Mouse (Mus musculus) CH12.LX (cell line): ENCODE results near the gene Clmp. TPM values are rescaled to one million over a fixed set of nuclear protein-coding genes. Genes with fewer than 3 reads are reported as not detected.

Source experiments
- DNase-seq: peaks from one replicate; pipeline ENCODE4 v3.0.0-alpha.2; 2013; ENCODE audit errors: extremely low read depth
- H3K27ac ChIP-seq: 2 replicates; pipeline ENCODE4 v1.5.1; 2012; ENCODE audit warnings: low read depth, mild to moderate bottlenecking, control low read depth, moderate library complexity; ENCODE audit not compliant: insufficient read depth
- H3K27me3 ChIP-seq: replicated peaks from 2 replicates; pipeline ENCODE3; 2012; ENCODE audit warnings: inconsistent platforms
- H3K36me3 ChIP-seq, 2 experiments: replicated peaks in 1 of 2; 2 replicates each; pipeline versions ENCODE3 to v1.6.1; 2012; ENCODE audit warnings: inconsistent platforms in 1 of 2, low read length in 1 of 2, mild to moderate bottlenecking in 1 of 2, mixed read lengths in 1 of 2, moderate library complexity in 1 of 2; ENCODE audit not compliant: control insufficient read depth in 1 of 2, insufficient read depth in 1 of 2
- H3K4me1 ChIP-seq, 2 experiments: 2 replicates each; pipeline ENCODE4 v1.6.1; 2012; ENCODE audit warnings: inconsistent platforms in 1 of 2, moderate library complexity in 1 of 2; ENCODE audit not compliant: insufficient read depth in 2 of 2, control insufficient read depth in 1 of 2
- H3K4me2 ChIP-seq: 2 replicates; pipeline ENCODE4 v1.6.1; 2012; ENCODE audit warnings: low read depth, mild to moderate bottlenecking, control low read depth; ENCODE audit not compliant: poor library complexity, insufficient read depth, severe bottlenecking
- H3K4me3 ChIP-seq, 3 experiments: fragments of 150-350 bp in 1 of 3; sonication (generic) in 1 of 3; replicated peaks in 1 of 3; 2 replicates each; pipeline versions ENCODE3 to v1.5.1; 2011 to 2012; ENCODE audit warnings: low read depth in 2 of 3, low read length in 2 of 3, mild to moderate bottlenecking in 2 of 3, moderate library complexity in 2 of 3, control low read depth in 1 of 3, improper control_type of control experiment in 1 of 3, inconsistent platforms in 1 of 3, mixed read lengths in 1 of 3; ENCODE audit not compliant: poor library complexity in 1 of 3
- H3K79me2 ChIP-seq: replicated peaks from 2 replicates; pipeline ENCODE4 v1.6.1; 2012; ENCODE audit warnings: mild to moderate bottlenecking, moderate library complexity; ENCODE audit not compliant: control insufficient read depth, poor library complexity, insufficient read depth, severe bottlenecking; ENCODE audit errors: extremely low read depth
- H3K9ac ChIP-seq: 2 replicates; pipeline ENCODE4 v1.6.1; 2012; ENCODE audit warnings: low read depth, mild to moderate bottlenecking, control low read depth, moderate library complexity; ENCODE audit not compliant: insufficient read depth
- H3K9me3 ChIP-seq: replicated peaks from 2 replicates; pipeline ENCODE3; 2012; ENCODE audit warnings: low read length, inconsistent platforms, mixed read lengths
- CHD1 ChIP-seq: IDR thresholded peaks from 2 replicates; pipeline ENCODE4 v1.6.1; 2012; ENCODE audit warnings: low read depth, low read length, improper control_type of control experiment, inconsistent platforms
- CHD2 ChIP-seq: IDR thresholded peaks from 2 replicates; pipeline ENCODE4 v1.6.1; 2011; ENCODE audit warnings: low read length, improper control_type of control experiment
- CTCF ChIP-seq, 2 experiments: IDR thresholded peaks in 1 of 2; conservative IDR thresholded peaks in 1 of 2; 2 replicates each; pipeline ENCODE4 v1.5.1; 2011 to 2012; ENCODE audit warnings: low read depth in 2 of 2, low read length in 2 of 2, improper control_type of control experiment in 1 of 2, inconsistent platforms in 1 of 2, mild to moderate bottlenecking in 1 of 2, moderate library complexity in 1 of 2
- ELF1 ChIP-seq: IDR thresholded peaks from 2 replicates; pipeline ENCODE4 v1.6.1; 2014; ENCODE audit warnings: low read depth, mild to moderate bottlenecking, inconsistent platforms, low read length, improper control_type of control experiment
- EP300 ChIP-seq: IDR thresholded peaks from 2 replicates; pipeline ENCODE4 v1.6.1; 2011; ENCODE audit warnings: low read length, improper control_type of control experiment
- IRF4 ChIP-seq: IDR thresholded peaks from 2 replicates; pipeline ENCODE4 v1.6.1; 2014; ENCODE audit warnings: low read depth, mild to moderate bottlenecking, inconsistent platforms, low read length, improper control_type of control experiment
- JUN ChIP-seq: IDR thresholded peaks from 2 replicates; pipeline ENCODE4 v1.6.1; 2011; ENCODE audit warnings: low read depth, mild to moderate bottlenecking, low read length, improper control_type of control experiment, moderate library complexity; ENCODE audit not compliant: insufficient read depth
- JUND ChIP-seq: conservative IDR thresholded peaks from 2 replicates; pipeline ENCODE4 v1.6.1; 2011; ENCODE audit warnings: low read depth, low read length, improper control_type of control experiment
- KAT2A ChIP-seq: IDR thresholded peaks from 2 replicates; pipeline ENCODE4 v1.6.1; 2012; ENCODE audit warnings: low read length, improper control_type of control experiment, inconsistent platforms; ENCODE audit not compliant: insufficient replicate concordance
- MAX ChIP-seq: IDR thresholded peaks from 2 replicates; pipeline ENCODE4 v1.6.1; 2011; ENCODE audit warnings: low read length, improper control_type of control experiment
- MXI1 ChIP-seq: IDR thresholded peaks from 2 replicates; pipeline ENCODE4 v1.6.1; 2011; ENCODE audit warnings: mild to moderate bottlenecking, low read depth, low read length, improper control_type of control experiment
- MYC ChIP-seq: IDR thresholded peaks from 2 replicates; pipeline ENCODE4 v1.6.1; 2011; ENCODE audit warnings: low read depth, mild to moderate bottlenecking, improper control_type of control experiment, low read length
- NELFE ChIP-seq: IDR thresholded peaks from 2 replicates; pipeline ENCODE4 v1.6.1; 2011; ENCODE audit warnings: low read depth, low read length, improper control_type of control experiment
- NRF1 ChIP-seq: IDR thresholded peaks from 2 replicates; pipeline ENCODE4 v1.6.1; 2014; ENCODE audit warnings: low read depth, mild to moderate bottlenecking, inconsistent platforms, low read length, improper control_type of control experiment, moderate library complexity
- POLR2A ChIP-seq: IDR thresholded peaks from 2 replicates; pipeline ENCODE4 v1.6.1; 2011; ENCODE audit warnings: low read depth, mild to moderate bottlenecking, improper control_type of control experiment, low read length
- POLR2AphosphoS2 ChIP-seq: IDR thresholded peaks from 2 replicates; pipeline ENCODE4 v1.6.1; 2011; ENCODE audit warnings: low read depth, low read length, improper control_type of control experiment
- RAD21 ChIP-seq: IDR thresholded peaks from 2 replicates; pipeline ENCODE4 v1.6.1; 2011; ENCODE audit warnings: low read depth, mild to moderate bottlenecking, low read length, improper control_type of control experiment, moderate library complexity
- RCOR1 ChIP-seq: conservative IDR thresholded peaks from 2 replicates; pipeline ENCODE4 v1.6.1; 2012; ENCODE audit warnings: low read depth, mild to moderate bottlenecking, inconsistent platforms, low read length, improper control_type of control experiment
- SIN3A ChIP-seq: IDR thresholded peaks from 2 replicates; pipeline ENCODE4 v1.6.1; 2012; ENCODE audit warnings: low read length, improper control_type of control experiment, inconsistent platforms
- TCF12 ChIP-seq: IDR thresholded peaks from 2 replicates; pipeline ENCODE4 v1.6.1; 2014; ENCODE audit warnings: low read depth, mild to moderate bottlenecking, inconsistent platforms, low read length, improper control_type of control experiment
- ZKSCAN1 ChIP-seq: IDR thresholded peaks from 2 replicates; pipeline ENCODE4 v1.6.1; 2012; ENCODE audit warnings: low read depth, inconsistent platforms, low read length, improper control_type of control experiment, borderline replicate concordance
- dilution Hi-C: fragments of 300-500 bp; cut with MboI; formaldehyde crosslinking; loops from 2 replicates; pipeline ENCODE4 v1.14.3; 2020; ENCODE audit warnings: low sequenced_read_pairs; ENCODE audit not compliant: extremely low pct_unique_long_range_greater_than_20kb, extremely low pct_ligation_motif_present
- in situ Hi-C: fragments of 300-500 bp; cut with MboI; formaldehyde crosslinking; loops from 3 replicates; pipeline ENCODE4 v1.14.3; 2019; ENCODE audit warnings: low sequenced_read_pairs, low pct_ligation_motif_present, low pct_unique_long_range_greater_than_20kb, mixed read lengths
- polyA plus RNA-seq: library from polyadenylated mRNA; unstranded; fragments of >175 nt; gene quantifications from 2 replicates; pipeline ENCODE4 v1.2.1, GENCODE M21; 2012; ENCODE audit warnings: low read depth; ENCODE audit not compliant: insufficient read length
- total RNA-seq, 2 experiments: library from RNA; depleted of rRNA; stranded (reverse); fragments of 300-350 nt in 1 of 2; fragments of >200 nt in 1 of 2; gene quantifications; 2 replicates each; pipeline ENCODE4 v1.2.3; 2012 to 2014

The Clmp gene
- total and polyA plus RNA-seq, 3 experiments: not detected

DNA sequence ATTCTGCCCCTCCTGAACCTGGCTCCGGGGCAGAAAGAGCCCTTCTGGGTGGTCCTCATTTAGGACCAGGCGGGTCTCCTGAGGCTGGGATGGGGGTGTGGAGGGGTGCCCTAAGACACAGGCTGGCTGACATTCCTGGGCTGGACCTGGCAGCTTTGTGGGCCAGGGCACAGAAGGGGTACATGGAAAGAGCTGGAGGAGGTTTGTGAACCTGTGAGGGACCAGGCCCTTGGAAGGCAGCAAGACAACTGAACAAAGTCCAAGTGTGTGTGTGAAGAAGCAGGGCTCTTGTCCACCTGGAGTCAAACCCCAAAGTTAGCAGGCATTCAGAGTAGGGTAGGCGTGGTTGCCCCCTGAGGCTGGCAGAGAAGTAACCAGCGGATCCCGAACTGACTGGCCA is 1.3 kb downstream of the Clmp start:
- Histone ChIP-seq H3K9me3 (no peaks in the 10 kb centered on the region), H3K4me1 (peaks cover 0 to 5% of the 10 kb centered on the region in 2 experiments; a peak in 2 of 4 replicates), H3K27ac (no peak overlapping the region), H3K36me3 (no peaks in the 10 kb centered on the region), H3K9ac (no peak overlapping the region), H3K27me3 (peaks cover 2% of the 10 kb centered on the region), H3K79me2 (no peaks in the 10 kb centered on the region), H3K4me2 (no peak overlapping the region), H3K4me3 (no peak overlapping the region)
- in situ Hi-C loops (no loop called here), dilution Hi-C loops (no loop called here)
- DNase-seq: no peak
- no peak for TF ChIP-seq CHD1
- no peak for TF ChIP-seq ELF1
- TF ChIP-seq EP300: no peak

GRCm38 (mm10) chr9:40687553-40687952 is 1.8 kb downstream of the Clmp start:
- peaks cover 0 to 10% of the 10 kb centered on the region in 2 experiments; a peak in 2 of 4 replicates for H3K4me1 ChIP-seq
- H3K36me3 ChIP-seq: no peaks in the 10 kb centered on the region
- H3K4me2 ChIP-seq: no peak overlapping the region
- peaks cover 2% of the 10 kb centered on the region for H3K27me3 ChIP-seq
- no peak overlapping the region for H3K9ac ChIP-seq
- no peak for TF ChIP-seq RCOR1
- no peak for TF ChIP-seq ZKSCAN1
- TF ChIP-seq MYC: no peak
- no peak for TF ChIP-seq EP300
- no peak for TF ChIP-seq POLR2AphosphoS2
- no peak for TF ChIP-seq NELFE
- no peak for TF ChIP-seq TCF12
- no peak for TF ChIP-seq CHD2
- TF ChIP-seq JUN: no peak
- TF ChIP-seq MAX: no peak
- no peak for TF ChIP-seq SIN3A
- no peak for TF ChIP-seq CTCF (conservative IDR thresholded peaks at IDR 0.05 in 1 of 2, IDR thresholded peaks at IDR 0.05 in 1 of 2; ENCODE audit: low read depth in 2 of 2, low read length in 2 of 2)
- TF ChIP-seq POLR2A: no peak
- no peak for TF ChIP-seq MXI1
- TF ChIP-seq KAT2A: no peak
- TF ChIP-seq JUND: no peak
- no peak for TF ChIP-seq IRF4
- TF ChIP-seq NRF1: no peak
- TF ChIP-seq RAD21: no peak
- no peak overlapping the region for H3K27ac ChIP-seq
- no peaks in the 10 kb centered on the region for H3K9me3 ChIP-seq
- dilution Hi-C loops (no loop called here), in situ Hi-C loops (no loop called here)
- H3K79me2 ChIP-seq: no peaks in the 10 kb centered on the region
- H3K4me3 ChIP-seq: no peak overlapping the region
- no peak for DNase-seq
